Mouse (Mus musculus) lung, adult 10 weeks (tissue): Measurements from ENCODE around the gene Zfp963. TPM values are rescaled to one million over a fixed set of nuclear protein-coding genes. Genes with fewer than 3 reads are reported as not detected.

ENCODE experiments used
- polyA plus RNA-seq: library from polyadenylated mRNA; stranded (reverse); fragments of 350-450 nt; fragmentation: Illumina TruSeq; extraction: RNeasy Lipid Tissue Mini Kit (QIAGEN cat#74804); gene quantifications from one replicate; pipeline ENCODE4 v1.2.3, GENCODE M21; 2014; ENCODE audit warnings: low read depth, low replicate concordance; ENCODE audit not compliant: insufficient read depth

Zfp963 gene
- 4.0 TPM for polyA plus RNA-seq

GRCm38 (mm10) chr8:69749544-69750454, at the start of gene Zfp963:
TSS of gene Zfp963 (minus strand) at chr8:69749970.

GRCm38 (mm10) chr8:69790773-69791367, 41.1 kb upstream of the Zfp963 start, which contains the start of the genes Atp13a1 and Zfp866:
TSS of gene Atp13a1 (plus strand) at chr8:69791163.
TSS of gene Zfp866 (minus strand) at chr8:69791178.

GRCm38 (mm10) chr8:69774503-69775148, 24.9 kb upstream of the Zfp963 start, which contains the start of gene Gm20422:
TSS of gene Gm20422 (minus strand) at chr8:69774886.

GRCm38 (mm10) chr8:69710624-69711023, 39.1 kb downstream of the Zfp963 start, which contains the start of gene Zfp869:
TSS of gene Zfp869 (minus strand) at chr8:69710724.

Other genes with a start within 250 kb of the Zfp963 start
- gene Gm7697, start 227.0 kb downstream of the Zfp963 start, polyA plus RNA-seq, result not detected
- 8.6 TPM for gene Zfp868, start 124.4 kb downstream of the Zfp963 start, polyA plus RNA-seq
- gene Zfp964, start 95.5 kb downstream of the Zfp963 start, polyA plus RNA-seq, result 1.1 TPM
- 14.2 TPM for gene Zfp869, start 39.2 kb downstream of the Zfp963 start, polyA plus RNA-seq
- not detected for gene Gm20422, start 24.9 kb upstream of the Zfp963 start, polyA plus RNA-seq
- 13.8 TPM for gene Atp13a1, start 41.2 kb upstream of the Zfp963 start, polyA plus RNA-seq
- 11.1 TPM for gene Zfp866, start 41.2 kb upstream of the Zfp963 start, polyA plus RNA-seq
- gene Gmip, start 58.7 kb upstream of the Zfp963 start, polyA plus RNA-seq, result 12.9 TPM
- 1.1 TPM for gene Lpar2, start 72.5 kb upstream of the Zfp963 start, polyA plus RNA-seq
- 2.6 TPM for gene Pbx4, start 82.5 kb upstream of the Zfp963 start, polyA plus RNA-seq
- 0.38 TPM for gene Cilp2, start 137.7 kb upstream of the Zfp963 start, polyA plus RNA-seq
- 0.35 TPM for gene Tssk6, start 152.2 kb upstream of the Zfp963 start, polyA plus RNA-seq
- 137 TPM for gene Ndufa13, start 152.6 kb upstream of the Zfp963 start, polyA plus RNA-seq
- gene Yjefn3, start 152.7 kb upstream of the Zfp963 start, polyA plus RNA-seq, result 2.1 TPM
- 24.1 TPM for gene Gatad2a, start 246.4 kb upstream of the Zfp963 start, polyA plus RNA-seq